Comparison of ENCODE assay signal across 19 mouse cellular contexts in the genomic region with DNA sequence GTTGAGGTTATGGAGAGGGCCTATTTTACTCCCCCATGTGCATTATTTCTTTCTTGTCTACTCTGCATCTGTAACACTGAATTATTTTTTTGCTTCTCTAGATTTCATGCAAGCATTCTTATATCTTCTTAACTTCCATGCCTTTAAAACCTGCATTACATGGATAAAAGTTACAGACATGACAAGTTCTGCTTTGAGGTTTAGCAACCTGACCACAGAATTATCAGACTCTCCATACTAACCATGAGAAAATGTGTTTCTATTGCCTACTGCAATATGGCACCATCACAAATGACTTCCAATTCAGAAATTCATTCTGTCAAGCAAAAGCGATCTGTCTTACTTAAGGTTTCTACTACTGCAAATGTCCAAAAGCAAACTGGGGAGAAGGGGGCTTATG.
DNase-seq lines count a peak whose midpoint lies in the region; TF ChIP-seq lines count a peak whose summit lies in the region.
"Had no signal": no experiment of that assay in that cellular context is flagged by ENCODE, and none has a peak within 500 bp of the region (broad histone marks: within the 10 kb centered on the region; RNA-seq: fewer than 3 reads in every experiment).

No protein-coding gene starts in this region.

- TF ChIP-seq RAD21 in MEL (IDR thresholded peaks at IDR 0.05; ENCODE audit: low read depth, low read length), result no peak

- no peak overlapping the region for H3K9ac ChIP-seq in MEL (ENCODE audit: control insufficient read depth, low read depth, low read length, poor library complexity, severe bottlenecking)

- H3K4me3 ChIP-seq in MEL (ENCODE audit: control insufficient read depth in 1 of 2, insufficient read depth in 1 of 2, low read depth in 2 of 2, low read length in 2 of 2), result no peak overlapping the region

- peaks cover 4 to 5% of the 10 kb centered on the region in 2 experiments for H3K4me1 ChIP-seq in MEL (ENCODE audit: control insufficient read depth in 1 of 2, insufficient read depth in 2 of 2, low read length in 2 of 2)

- H3K79me2 ChIP-seq in MEL (ENCODE audit: control insufficient read depth, insufficient read depth, low read length, poor library complexity), result no peaks in the 10 kb centered on the region

- no peak for TF ChIP-seq POLR2A in MEL (IDR thresholded peaks at IDR 0.05; ENCODE audit: control insufficient read depth in 1 of 2, insufficient read depth in 1 of 2, low read depth in 1 of 2, low read length in 2 of 2, poor library complexity in 1 of 2)

- H3K9me3 ChIP-seq in MEL (replicated peaks; ENCODE audit: insufficient read depth, low read length), result no peaks in the 10 kb centered on the region

- no peaks in the 10 kb centered on the region for H3K27me3 ChIP-seq in MEL (ENCODE audit: control insufficient read depth in 1 of 2, insufficient read depth in 2 of 2, low read length in 2 of 2)
- H3K27me3 ChIP-seq: CH12.LX, Patski had no signal

- no peak overlapping the region for H3K27ac ChIP-seq in MEL (ENCODE audit: control insufficient read depth, low read depth, low read length)

- peaks cover 0 to 6% of the 10 kb centered on the region in 2 experiments; a peak in 2 of 4 replicates for H3K36me3 ChIP-seq in MEL (ENCODE audit: control insufficient read depth in 1 of 2, insufficient read depth in 2 of 2, low read length in 2 of 2)
- H3K36me3 ChIP-seq: G1E had no signal

- DNase-seq in MEL (ENCODE audit: low read depth, low spot score) (peak; percentile 59), MEL-GATA-1-ER (ENCODE audit: extremely low read depth, low read depth) (peak; percentile 54)
- no peak for DNase-seq in layer of hippocampus, adult 11-12 months (ENCODE audit: low spot score)
- DNase-seq in heart, postnatal 4 days, result no peak
- DNase-seq: adrenal gland, adult 2 months; adrenal gland, adult 8-10 months; adrenal gland, postnatal 10 days; adrenal gland, postnatal 14 days; adrenal gland, postnatal 25 days; adrenal gland, postnatal 36 days; B cell, adult 2 months; cerebellum, adult 11 months; cerebellum, adult 11-12 months; cerebellum, adult 18-20 months; cerebellum, adult 2 months; cerebellum, adult 8-10 months had no signal

- no peak for TF ChIP-seq CTCF in MEL (IDR thresholded peaks at IDR 0.05 in 2 of 3, conservative IDR thresholded peaks at IDR 0.05 in 1 of 3; ENCODE audit: control insufficient read depth in 1 of 3, insufficient read depth in 1 of 3, low read depth in 2 of 3, low read length in 3 of 3, poor library complexity in 1 of 3, severe bottlenecking in 1 of 3)

- TF ChIP-seq EP300 in MEL (IDR thresholded peaks at IDR 0.05; ENCODE audit: low read depth in 1 of 2, low read length in 2 of 2), result peak; percentile 81 to 86

TF ChIP-seq in MEL, 35 proteins besides CTCF, POLR2A, EP300 and RAD21:
- TF ChIP-seq TAL1 (IDR thresholded peaks at IDR 0.05; ENCODE audit: low read length) (peak; percentile 35; the same call in 1 of the 2 replicates), SIN3A (IDR thresholded peaks at IDR 0.05; ENCODE audit: low read length) (peak; percentile 20; the same call in 1 of the 2 replicates), USF2 (IDR thresholded peaks at IDR 0.05; ENCODE audit: borderline replicate concordance in 1 of 2, insufficient read depth in 1 of 2, low read depth in 1 of 2, low read length in 2 of 2) (no peak), ETS1 (IDR thresholded peaks at IDR 0.05; ENCODE audit: low read depth, low read length) (peak; percentile 38; the same call in 1 of the 2 replicates), GATA1 (IDR thresholded peaks at IDR 0.05; ENCODE audit: low read depth, low read length) (peak; percentile 70), TCF12 (IDR thresholded peaks at IDR 0.05; ENCODE audit: low read depth, low read length) (peak; percentile 88), RCOR1 (IDR thresholded peaks at IDR 0.05; ENCODE audit: low read depth, low read length) (peak; percentile 87), BHLHE40 (IDR thresholded peaks at IDR 0.05; ENCODE audit: borderline replicate concordance, low read depth, low read length) (no peak), MAFK (IDR thresholded peaks at IDR 0.05; ENCODE audit: borderline replicate concordance, low read depth, low read length) (peak; percentile 75; the same call in 1 of the 2 replicates), GABPA (IDR thresholded peaks at IDR 0.05; ENCODE audit: low read depth, low read length) (no peak)

Comparison
In these comparisons a context has a peak if more than half of its experiments do, and no peak if none do; other contexts are left out.
1. DNase-seq: peak in MEL (single experiment) and MEL-GATA-1-ER (single experiment); none in layer of hippocampus, adult 11-12 months (single experiment) and heart, postnatal 4 days (single experiment).